Mouse (Mus musculus): ENCODE results near the gene Tmem178. TPM values are rescaled to one million over a fixed set of nuclear protein-coding genes. Genes with fewer than 3 reads are reported as not detected.

The Tmem178 gene
- polyA plus RNA-seq, 1 experiment from 2014 or later, result 29.4 TPM

- no peak overlapping the region for H3K9ac ChIP-seq (ENCODE audit: low read depth, low read length)
- H3K27me3 ChIP-seq (replicated peaks; ENCODE audit: control insufficient read depth, insufficient read depth, low read length), result no peaks in the 10 kb centered on the region
- H3K27ac ChIP-seq (ENCODE audit: low read depth, low read length), result no peak overlapping the region
- H3K4me1 ChIP-seq (ENCODE audit: control insufficient read depth, insufficient read depth, low read depth, low read length), result no peaks in the 10 kb centered on the region
- H3K36me3 ChIP-seq (ENCODE audit: control insufficient read depth, insufficient read depth, low read length), result no peaks in the 10 kb centered on the region
- H3K4me2 ChIP-seq (ENCODE audit: low read length), result no peak overlapping the region
- no peaks in the 10 kb centered on the region for H3K9me3 ChIP-seq (ENCODE audit: control insufficient read depth, low read length)
- ATAC-seq, result no peak
- WGBS, result 96% methylated on average over 2 of the region's 2 CpGs
- H3K4me3 ChIP-seq (ENCODE audit: low read length), result no peak overlapping the region
Measured at GRCm38 (mm10) chr17:80915666-80916065, 28.8 kb upstream of the Tmem178 start.

GRCm38 (mm10) chr17:80919261-80919660 lies 25.2 kb upstream of the Tmem178 start:
- Histone ChIP-seq H3K9ac (ENCODE audit: low read depth, low read length) (no peak overlapping the region), H3K36me3 (ENCODE audit: control insufficient read depth, insufficient read depth, low read length) (no peaks in the 10 kb centered on the region), H3K9me3 (ENCODE audit: control insufficient read depth, low read length) (no peaks in the 10 kb centered on the region), H3K4me2 (ENCODE audit: low read length) (no peak overlapping the region), H3K27ac (ENCODE audit: low read depth, low read length) (no peak overlapping the region), H3K4me1 (ENCODE audit: control insufficient read depth, insufficient read depth, low read depth, low read length) (peaks cover 7% of the 10 kb centered on the region), H3K27me3 (replicated peaks; ENCODE audit: control insufficient read depth, insufficient read depth, low read length) (no peaks in the 10 kb centered on the region), H3K4me3 (ENCODE audit: low read length) (no peak overlapping the region)
- no peak for ATAC-seq

GRCm38 (mm10) chr17:80921286-80922134 lies 22.9 kb upstream of the Tmem178 start:
- Histone ChIP-seq H3K27ac (ENCODE audit: low read depth, low read length) (no peak overlapping the region; the same call in 1 of the 2 replicates), H3K4me1 (ENCODE audit: control insufficient read depth, insufficient read depth, low read depth, low read length) (peaks cover 7% of the 10 kb centered on the region), H3K27me3 (replicated peaks; ENCODE audit: control insufficient read depth, insufficient read depth, low read length) (no peaks in the 10 kb centered on the region), H3K9me3 (ENCODE audit: control insufficient read depth, low read length) (no peaks in the 10 kb centered on the region), H3K4me2 (ENCODE audit: low read length) (no peak overlapping the region), H3K4me3 (ENCODE audit: low read length) (no peak overlapping the region), H3K9ac (ENCODE audit: low read depth, low read length) (no peak overlapping the region), H3K36me3 (ENCODE audit: control insufficient read depth, insufficient read depth, low read length) (no peaks in the 10 kb centered on the region)
- WGBS, result 59% methylated on average over 10 of the region's 10 CpGs
- peak; percentile 94 for ATAC-seq

- Histone ChIP-seq H3K4me2 (ENCODE audit: low read length) (no peak overlapping the region), H3K36me3 (ENCODE audit: control insufficient read depth, insufficient read depth, low read length) (no peaks in the 10 kb centered on the region), H3K27me3 (replicated peaks; ENCODE audit: control insufficient read depth, insufficient read depth, low read length) (no peaks in the 10 kb centered on the region), H3K4me3 (ENCODE audit: low read length) (no peak overlapping the region), H3K9ac (ENCODE audit: low read depth, low read length) (no peak overlapping the region), H3K9me3 (ENCODE audit: control insufficient read depth, low read length) (no peaks in the 10 kb centered on the region), H3K4me1 (ENCODE audit: control insufficient read depth, insufficient read depth, low read depth, low read length) (peaks cover 7% of the 10 kb centered on the region), H3K27ac (ENCODE audit: low read depth, low read length) (no peak overlapping the region)
- ATAC-seq, result no peak
- 89% methylated on average over 3 of the region's 3 CpGs for WGBS
Measured at GRCm38 (mm10) chr17:80925554-80925953, 18.9 kb upstream of the Tmem178 start.

- WGBS, result 96% methylated on average over 2 of the region's 2 CpGs
- Histone ChIP-seq H3K4me1 (ENCODE audit: control insufficient read depth, insufficient read depth, low read depth, low read length) (no peaks in the 10 kb centered on the region), H3K4me2 (ENCODE audit: low read length) (no peak overlapping the region), H3K27me3 (replicated peaks; ENCODE audit: control insufficient read depth, insufficient read depth, low read length) (no peaks in the 10 kb centered on the region), H3K36me3 (ENCODE audit: control insufficient read depth, insufficient read depth, low read length) (no peaks in the 10 kb centered on the region), H3K9me3 (ENCODE audit: control insufficient read depth, low read length) (no peaks in the 10 kb centered on the region), H3K4me3 (ENCODE audit: low read length) (no peak overlapping the region), H3K9ac (ENCODE audit: low read depth, low read length) (no peak overlapping the region), H3K27ac (ENCODE audit: low read depth, low read length) (no peak overlapping the region)
- no peak for ATAC-seq
Measured at GRCm38 (mm10) chr17:80927151-80927550, 17.3 kb upstream of the Tmem178 start.

- Histone ChIP-seq H3K4me1 (ENCODE audit: control insufficient read depth, insufficient read depth, low read depth, low read length) (no peaks in the 10 kb centered on the region), H3K9ac (ENCODE audit: low read depth, low read length) (no peak overlapping the region), H3K27me3 (replicated peaks; ENCODE audit: control insufficient read depth, insufficient read depth, low read length) (no peaks in the 10 kb centered on the region), H3K27ac (ENCODE audit: low read depth, low read length) (no peak overlapping the region), H3K4me3 (ENCODE audit: low read length) (no peak overlapping the region), H3K9me3 (ENCODE audit: control insufficient read depth, low read length) (no peaks in the 10 kb centered on the region), H3K4me2 (ENCODE audit: low read length) (no peak overlapping the region), H3K36me3 (ENCODE audit: control insufficient read depth, insufficient read depth, low read length) (no peaks in the 10 kb centered on the region)
- no peak for ATAC-seq
- 89% methylated on average over 3 of the region's 3 CpGs for WGBS
Measured at GRCm38 (mm10) chr17:80932716-80933115, 11.7 kb upstream of the Tmem178 start.

GRCm38 (mm10) chr17:80933401-80934029 lies 10.9 kb upstream of the Tmem178 start:
- Histone ChIP-seq H3K27me3 (replicated peaks; ENCODE audit: control insufficient read depth, insufficient read depth, low read length) (no peaks in the 10 kb centered on the region), H3K9me3 (ENCODE audit: control insufficient read depth, low read length) (no peaks in the 10 kb centered on the region), H3K36me3 (ENCODE audit: control insufficient read depth, insufficient read depth, low read length) (no peaks in the 10 kb centered on the region), H3K4me2 (ENCODE audit: low read length) (no peak overlapping the region), H3K4me3 (ENCODE audit: low read length) (no peak overlapping the region), H3K4me1 (ENCODE audit: control insufficient read depth, insufficient read depth, low read depth, low read length) (no peaks in the 10 kb centered on the region), H3K27ac (ENCODE audit: low read depth, low read length) (no peak overlapping the region), H3K9ac (ENCODE audit: low read depth, low read length) (no peak overlapping the region)
- ATAC-seq, result no peak
- 75% methylated on average over 11 of the region's 11 CpGs for WGBS

- Histone ChIP-seq H3K36me3 (ENCODE audit: control insufficient read depth, insufficient read depth, low read length) (no peaks in the 10 kb centered on the region), H3K4me3 (ENCODE audit: low read length) (no peak overlapping the region), H3K27me3 (replicated peaks; ENCODE audit: control insufficient read depth, insufficient read depth, low read length) (no peaks in the 10 kb centered on the region), H3K9ac (ENCODE audit: low read depth, low read length) (no peak overlapping the region), H3K4me1 (ENCODE audit: control insufficient read depth, insufficient read depth, low read depth, low read length) (no peaks in the 10 kb centered on the region), H3K4me2 (ENCODE audit: low read length) (no peak overlapping the region), H3K27ac (ENCODE audit: low read depth, low read length) (no peak overlapping the region), H3K9me3 (ENCODE audit: control insufficient read depth, low read length) (no peaks in the 10 kb centered on the region)
- peak; percentile 91 for ATAC-seq
- WGBS, result 65% methylated on average over 10 of the region's 10 CpGs
Measured at GRCm38 (mm10) chr17:80935807-80936519, 8.5 kb upstream of the Tmem178 start.

GRCm38 (mm10) chr17:80936521-80936920 lies 7.9 kb upstream of the Tmem178 start:
- Histone ChIP-seq H3K9me3 (ENCODE audit: control insufficient read depth, low read length) (no peaks in the 10 kb centered on the region), H3K9ac (ENCODE audit: low read depth, low read length) (no peak overlapping the region), H3K4me1 (ENCODE audit: control insufficient read depth, insufficient read depth, low read depth, low read length) (no peaks in the 10 kb centered on the region), H3K27me3 (replicated peaks; ENCODE audit: control insufficient read depth, insufficient read depth, low read length) (no peaks in the 10 kb centered on the region), H3K4me2 (ENCODE audit: low read length) (no peak overlapping the region), H3K36me3 (ENCODE audit: control insufficient read depth, insufficient read depth, low read length) (no peaks in the 10 kb centered on the region), H3K27ac (ENCODE audit: low read depth, low read length) (no peak overlapping the region), H3K4me3 (ENCODE audit: low read length) (no peak overlapping the region)
- ATAC-seq, result no peak; the same call in 1 of the 2 replicates
- WGBS, result 79% methylated on average over 5 of the region's 5 CpGs

Data from hindbrain, embryonic 16.5 days (tissue).